Mouse (Mus musculus) Patski (cell line): ENCODE data around the gene Gbgt1. TPM values are rescaled to one million over a fixed set of nuclear protein-coding genes. Genes with fewer than 3 reads are reported as not detected.

ENCODE experiments used
- ATAC-seq: fragments of 100-300 bp; one replicate; pipeline ENCODE4 v1.8.0; 2021
- CTCF ChIA-PET: fragments of 350-600 bp; sonication (Branson Sonifier 250); formaldehyde crosslinking; loops from one replicate; lab custom pipeline; 2022; ENCODE audit warnings: inconsistent platforms; lab: Charles Lee
- POLR2A ChIA-PET: fragments of 350-600 bp; sonication (Branson Sonifier 250); formaldehyde crosslinking; loops from one replicate; lab custom pipeline; 2022; ENCODE audit warnings: antibody characterized with exemption, inconsistent platforms; lab: Charles Lee
- DNase-seq: peaks from one replicate; pipeline ENCODE4 v3.0.0-alpha.2; 2011; ENCODE audit warnings: low read depth, low spot score
- H3K27me3 ChIP-seq: fragments of 371-371 bp; one replicate; pipeline ENCODE4 v1.5.1; 2021
- CTCF ChIP-seq: fragments of 100-300 bp; IDR thresholded peaks from one replicate; pipeline ENCODE4 v1.5.1; 2021
- in situ Hi-C: fragments of 300-500 bp; cut with MboI; formaldehyde crosslinking; loops from 3 replicates; pipeline ENCODE4 v1.11.1; 2018; ENCODE audit warnings: low pct_unique_long_range_greater_than_20kb, mixed read lengths
- polyA plus RNA-seq: library from polyadenylated mRNA; unstranded; gene quantifications from one replicate; pipeline ENCODE4 v1.2.3, GENCODE M21; 2021

The Gbgt1 gene
- polyA plus RNA-seq, result not detected

DNA sequence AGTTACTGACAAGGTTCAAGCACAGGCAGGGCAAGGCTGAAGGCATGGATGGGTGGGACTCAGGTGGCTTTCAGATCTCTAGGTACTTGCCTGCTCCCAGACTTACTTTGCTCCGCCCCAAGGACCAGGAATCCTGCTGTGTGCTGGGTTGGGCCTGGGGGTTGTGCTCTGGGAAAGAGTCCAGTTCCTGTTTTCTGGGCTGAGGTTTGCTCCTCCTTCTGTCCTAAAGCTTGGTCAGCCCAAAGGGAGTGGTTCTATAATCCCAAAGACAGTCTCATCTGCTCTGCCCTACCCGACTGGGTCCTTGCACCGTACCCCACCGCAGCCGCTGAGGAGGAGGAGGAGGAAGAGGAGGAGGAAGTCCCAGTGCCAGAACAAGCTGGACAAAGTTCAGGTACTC lies at the start of gene Gbgt1:
Gbgt1 (plus strand) TSS at position 221 of the 400 bp plus-strand sequence.
- ChIA-PET POLR2A (no interaction called here), CTCF (interaction anchor here (1.2 to 1.3 kb wide), 2 partner anchors 16 to 52 kb away, joined by 3 read pairs; partner anchors contain the start of gene Ralgds)
- H3K27me3 ChIP-seq, result no peaks in the 10 kb centered on the region
- ATAC-seq (no peak), DNase-seq (no peak)
- in situ Hi-C loops, result no loop called here
- no peak for TF ChIP-seq CTCF

DNA sequence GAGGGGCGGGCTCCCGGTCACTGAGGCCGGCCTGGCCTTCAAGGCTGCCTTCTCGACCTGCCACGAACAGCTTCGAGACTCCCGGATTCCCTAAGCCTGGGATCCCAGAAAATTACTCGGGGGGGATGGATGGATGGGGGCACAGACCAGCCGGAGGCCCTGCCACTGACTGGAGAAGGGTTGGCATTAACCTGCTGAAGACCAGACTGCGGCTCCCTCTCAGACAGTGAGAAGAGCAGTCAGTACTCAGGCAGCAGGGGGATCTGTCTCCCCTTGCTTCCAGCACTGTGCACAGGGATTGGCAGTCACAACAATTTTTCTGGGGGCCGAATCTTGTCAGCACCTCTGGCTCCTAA lies 49.4 kb upstream of the Gbgt1 start:
- ChIA-PET CTCF (no interaction called here), POLR2A (interaction anchor here (0.7 kb wide), 1 partner anchor 14 kb away, joined by 5 read pairs; no protein-coding TSS in a partner anchor)
- no peak for ATAC-seq
- in situ Hi-C loops, result no loop called here
- TF ChIP-seq CTCF, result no peak
- DNase-seq, result no peak
- H3K27me3 ChIP-seq, result no peaks in the 10 kb centered on the region

DNA sequence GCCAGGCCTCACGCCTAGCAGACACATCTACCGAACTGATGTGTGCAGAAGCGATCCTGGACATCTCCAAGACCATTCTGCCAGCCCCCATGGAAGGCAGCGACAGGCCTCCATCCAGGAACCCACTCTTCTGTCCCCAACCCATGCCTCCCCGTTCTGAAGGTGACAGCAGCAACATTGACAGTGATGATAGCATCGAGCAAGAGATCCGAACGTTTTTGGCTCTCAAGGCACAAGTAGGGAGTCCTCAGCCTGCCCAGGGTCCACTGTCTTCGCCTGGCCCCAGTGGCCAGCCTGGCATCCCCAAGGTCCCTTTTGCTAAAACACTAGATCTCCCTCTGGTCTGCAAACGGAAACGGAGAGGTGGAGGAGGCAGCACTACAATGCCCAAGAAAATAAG lies 45.0 kb upstream of the Gbgt1 start:
- H3K27me3 ChIP-seq, result no peaks in the 10 kb centered on the region
- ChIA-PET CTCF (interaction anchor here (1.5 kb wide), 1 partner anchor 13 kb away, joined by 3 read pairs; no protein-coding TSS in a partner anchor), POLR2A (no interaction called here)
- no peak for TF ChIP-seq CTCF
- ATAC-seq (no peak), DNase-seq (no peak)
- in situ Hi-C loops, result no loop called here

DNA sequence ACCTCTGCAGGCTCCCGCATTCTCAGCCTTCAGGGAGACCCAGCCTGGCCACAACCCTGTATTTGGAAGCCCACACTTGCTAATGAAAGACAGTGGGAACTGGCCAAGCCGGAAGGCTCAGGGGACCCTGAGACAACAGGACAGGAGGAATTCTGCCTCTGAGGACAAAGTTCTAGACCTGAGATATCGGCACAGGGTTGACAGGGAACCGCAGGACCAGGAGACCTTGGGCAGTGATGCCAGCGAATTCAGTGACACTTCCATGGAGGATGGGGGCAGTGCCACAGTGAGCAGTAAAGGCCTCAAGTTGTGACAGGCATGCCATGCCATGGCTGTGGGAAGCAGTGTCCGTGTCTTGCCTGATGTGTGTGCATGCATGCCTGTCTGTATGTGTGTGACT lies 43.2 kb upstream of the Gbgt1 start:
- no peak for ATAC-seq
- TF ChIP-seq CTCF, result no peak
- POLR2A ChIA-PET, result no interaction called here
- no peak for DNase-seq
- H3K27me3 ChIP-seq, result no peaks in the 10 kb centered on the region
- in situ Hi-C loops, result no loop called here
- CTCF ChIA-PET, result no interaction called here

DNA sequence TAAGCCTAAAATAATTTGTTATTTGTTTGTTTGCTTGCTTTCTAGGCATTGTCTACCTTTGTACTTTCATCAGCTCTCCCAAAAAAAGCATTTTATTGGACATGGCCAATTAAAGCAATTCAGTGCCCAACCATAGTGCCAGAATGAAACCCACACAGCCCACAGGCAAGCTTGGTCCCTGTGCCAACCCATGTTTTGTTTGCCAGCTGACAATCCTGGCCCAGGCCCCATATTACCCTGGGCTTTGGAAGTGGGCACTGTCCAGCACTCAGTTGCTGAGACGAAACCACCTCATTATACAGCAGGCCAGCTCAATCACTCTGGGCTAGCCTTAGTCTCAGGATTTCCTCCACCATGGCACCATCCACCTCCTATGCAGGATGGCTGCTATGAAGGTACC lies 40.1 kb upstream of the Gbgt1 start:
- TF ChIP-seq CTCF, result no peak
- DNase-seq, result no peak

DNA sequence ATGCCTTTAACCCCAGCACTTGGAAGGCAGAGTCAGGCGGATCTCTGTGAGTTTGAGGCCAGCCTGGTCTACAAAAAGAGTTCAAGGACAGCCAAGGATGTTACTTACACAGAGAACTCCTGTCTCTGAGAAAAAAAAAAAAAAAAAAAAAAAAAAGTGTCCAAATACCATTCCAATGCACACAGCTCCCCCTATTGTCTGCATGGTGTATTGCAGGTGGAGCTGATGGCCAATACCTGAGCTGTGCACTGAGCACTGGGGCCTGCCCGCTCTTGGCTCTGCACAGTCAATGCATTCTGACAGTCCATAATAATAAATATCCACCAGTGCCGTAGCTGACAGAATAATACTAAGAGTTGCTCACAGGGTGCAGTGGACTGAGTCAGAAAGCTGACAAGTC lies 32.8 kb upstream of the Gbgt1 start:
- no peaks in the 10 kb centered on the region for H3K27me3 ChIP-seq
- CTCF ChIA-PET, result interaction anchor here (0.8 kb wide), 1 partner anchor 13 kb away, joined by 3 read pairs; no protein-coding TSS in a partner anchor
- POLR2A ChIA-PET, result interaction anchor here (0.6 kb wide), 1 partner anchor 297 kb away, joined by 4 read pairs; no protein-coding TSS in a partner anchor
- DNase-seq (no peak), ATAC-seq (no peak)
- in situ Hi-C loops, result no loop called here
- peak; percentile 69 for TF ChIP-seq CTCF

More for the DNA sequence above, 40.1 kb upstream of the Gbgt1 start:
- H3K27me3 ChIP-seq, result no peaks in the 10 kb centered on the region
- POLR2A ChIA-PET, result no interaction called here
- CTCF ChIA-PET, result interaction anchor here (1.4 kb wide), 1 partner anchor 13 kb away, joined by 3 read pairs; no protein-coding TSS in a partner anchor
- no peak for ATAC-seq
- in situ Hi-C loops, result no loop called here

DNA sequence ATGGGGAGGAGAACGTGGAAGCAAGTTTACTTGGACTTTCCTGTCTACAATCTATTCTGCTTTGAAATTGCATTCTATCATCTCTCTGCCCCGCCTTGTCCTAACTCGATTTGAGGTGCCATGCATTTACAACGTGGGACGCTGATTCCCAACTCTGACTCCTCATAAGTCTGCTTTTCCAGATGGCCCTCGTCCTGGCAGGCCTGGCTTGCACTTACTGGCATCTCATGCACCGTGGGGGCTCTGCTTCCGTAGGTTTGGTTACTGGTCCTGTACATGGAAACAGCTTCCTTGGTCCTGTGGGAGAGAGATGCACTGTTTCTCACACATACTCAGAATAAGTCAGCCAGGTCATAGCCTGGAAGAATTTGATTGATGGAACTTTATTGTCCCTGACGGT lies 31.8 kb upstream of the Gbgt1 start:
- DNase-seq (no peak), ATAC-seq (no peak)
- H3K27me3 ChIP-seq, result no peaks in the 10 kb centered on the region
- POLR2A ChIA-PET, result no interaction called here
- in situ Hi-C loops, result no loop called here
- TF ChIP-seq CTCF, result no peak
- CTCF ChIA-PET, result interaction anchor here (1.3 kb wide), 1 partner anchor 10 kb away, joined by 3 read pairs; no protein-coding TSS in a partner anchor

DNA sequence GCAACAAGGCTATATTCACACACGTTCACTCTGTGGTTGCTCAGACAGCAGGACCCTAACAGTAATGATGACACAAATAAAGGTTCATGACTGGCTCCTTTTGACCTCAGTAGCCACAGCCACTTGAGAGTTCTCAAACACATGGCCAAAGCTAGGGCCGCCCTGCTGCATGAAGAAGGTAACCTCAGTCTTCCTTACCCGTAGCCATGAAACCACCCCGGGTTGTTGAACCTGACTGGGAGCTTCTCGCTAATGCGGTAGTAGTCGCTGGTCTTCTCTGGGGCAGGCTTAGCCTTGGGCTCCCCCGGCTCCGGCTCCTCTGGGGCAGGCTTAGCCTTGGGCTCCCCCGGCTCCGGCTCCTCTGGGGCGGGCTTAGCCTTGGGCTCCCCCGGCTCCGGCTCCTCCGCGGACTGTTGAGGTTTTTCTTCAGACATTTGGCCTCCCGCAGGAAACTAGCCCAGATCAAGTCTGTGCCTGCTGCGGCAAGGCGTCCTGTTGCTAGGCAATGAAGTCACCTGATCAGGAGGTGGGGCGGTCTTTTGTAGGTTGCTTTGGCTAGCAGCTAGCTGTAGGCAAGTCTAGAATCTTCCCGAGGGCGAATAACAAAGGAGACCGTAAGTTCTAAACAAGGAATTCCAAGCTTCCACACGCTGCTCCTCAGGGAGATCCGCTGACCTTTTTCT lies 30.7 kb upstream of the Gbgt1 start, which contains the start of gene 1700007K13Rik:
1700007K13Rik (minus strand) TSS at position 497 of the 683 bp plus-strand sequence.
- no peak for TF ChIP-seq CTCF
- in situ Hi-C loops, result no loop called here
- POLR2A ChIA-PET, result no interaction called here
- ATAC-seq, result no peak
- DNase-seq, result no peak
- no peaks in the 10 kb centered on the region for H3K27me3 ChIP-seq
- CTCF ChIA-PET, result interaction anchor here (1.0 to 1.3 kb wide), 2 partner anchors 11 to 45 kb away, joined by 3 read pairs; no protein-coding TSS in a partner anchor

DNA sequence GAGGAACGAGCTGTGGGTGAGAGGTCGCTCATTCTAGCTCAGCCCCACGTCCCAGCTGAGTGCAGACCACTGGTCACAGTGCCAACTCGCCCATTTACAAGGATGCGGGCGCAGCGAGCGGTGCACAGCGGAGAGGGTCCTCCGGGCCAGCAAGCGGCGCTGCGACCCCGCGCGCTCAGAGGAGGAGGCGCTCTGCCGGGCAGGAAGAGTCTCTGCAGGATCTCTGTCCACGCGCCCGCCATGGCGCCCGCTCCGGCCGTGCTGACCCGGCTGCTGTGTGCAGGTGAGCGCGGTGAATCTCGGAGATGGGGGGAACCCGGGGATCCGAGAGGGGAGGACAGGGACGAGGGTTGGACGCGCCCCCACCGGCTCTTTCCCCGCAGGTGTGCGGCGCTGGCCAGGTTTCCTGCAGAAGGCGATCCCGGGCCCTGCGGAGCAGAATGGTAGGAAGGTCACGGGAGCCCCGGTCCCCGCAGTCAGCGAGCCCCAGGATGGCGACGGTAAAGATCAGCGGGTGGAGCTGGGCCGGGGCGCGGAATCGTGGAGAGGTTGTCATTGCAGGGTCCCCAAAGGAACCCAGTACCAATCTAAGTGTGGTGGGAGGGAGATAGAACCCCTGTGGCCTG lies 28.7 kb upstream of the Gbgt1 start, which contains the start of gene Mrps2:
Mrps2 (plus strand) TSS at position 207 of the 626 bp plus-strand sequence.
- TF ChIP-seq CTCF, result peak; percentile 100
- in situ Hi-C loops, result no loop called here
- DNase-seq (peak; percentile 10), ATAC-seq (peak; percentile 48)
- CTCF ChIA-PET, result no interaction called here
- H3K27me3 ChIP-seq, result no peaks in the 10 kb centered on the region
- POLR2A ChIA-PET, result interaction anchor here (0.5 kb wide), 1 partner anchor 40 kb away, joined by 5 read pairs; no protein-coding TSS in a partner anchor

DNA sequence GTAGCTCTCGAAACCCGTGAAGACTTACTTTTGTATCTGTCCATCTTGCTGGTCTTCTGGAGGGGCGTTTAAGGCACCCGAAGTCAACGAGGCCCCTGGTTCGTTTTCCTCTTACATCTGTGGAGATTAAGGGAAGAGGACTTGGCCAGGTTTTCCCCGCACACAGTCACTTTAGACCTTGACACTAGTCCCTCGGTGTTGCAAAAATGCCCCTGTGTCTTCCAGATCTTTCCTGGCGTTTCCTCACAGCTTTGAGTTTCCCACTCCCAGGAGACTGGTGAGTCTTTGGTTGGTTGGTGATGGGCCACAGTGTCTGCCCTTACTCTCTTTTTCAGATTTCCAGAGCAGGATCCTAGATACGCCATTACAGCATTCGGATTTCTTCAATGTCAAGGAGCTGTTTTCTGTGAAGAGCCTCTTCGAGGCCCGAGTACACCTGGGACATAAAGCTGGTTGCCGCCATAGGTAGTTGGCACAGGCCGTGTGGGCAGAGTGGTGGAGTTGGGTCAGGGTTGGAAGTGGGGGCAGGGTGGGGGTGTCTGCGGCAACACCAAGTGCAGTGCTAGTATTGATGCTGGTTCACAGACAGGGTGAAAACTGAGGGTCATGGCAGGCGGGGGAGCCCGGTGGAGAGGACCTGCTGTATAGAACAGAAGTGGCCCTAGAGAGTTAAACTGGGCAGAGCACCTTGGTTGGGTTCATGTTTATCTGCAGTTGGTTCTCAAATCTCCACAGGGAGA lies 28.0 kb upstream of the Gbgt1 start:
- ATAC-seq, result no peak
- ChIA-PET CTCF (no interaction called here), POLR2A (no interaction called here)
- TF ChIP-seq CTCF, result no peak
- in situ Hi-C loops, result no loop called here
- H3K27me3 ChIP-seq, result no peaks in the 10 kb centered on the region
- no peak for DNase-seq
